Mouse (Mus musculus) G1E (cell line): ENCODE measurements around the gene Tmem223. TPM values are rescaled to one million over a fixed set of nuclear protein-coding genes. Genes with fewer than 3 reads are reported as not detected.

ENCODE experiments used
- ATAC-seq: 2 replicates; pipeline ENCODE4 v1.8.0; 2016; ENCODE audit warnings: mild to moderate bottlenecking; ENCODE audit not compliant: insufficient number of reproducible peaks, poor library complexity, low FRiP score, severe bottlenecking; ENCODE audit errors: extremely low read depth
- DNase-seq: peaks from one replicate; pipeline ENCODE4 v3.0.0; 2012; ENCODE audit warnings: low spot score
- H3K27me3 ChIP-seq: 2 replicates; pipeline ENCODE4 v1.6.1; 2012; ENCODE audit warnings: mild to moderate bottlenecking, low read length, inconsistent platforms; ENCODE audit not compliant: insufficient read depth
- H3K36me3 ChIP-seq: replicated peaks from 2 replicates; pipeline ENCODE3; 2012; ENCODE audit warnings: mild to moderate bottlenecking, inconsistent platforms
- H3K4me1 ChIP-seq: 2 replicates; pipeline ENCODE4 v1.6.1; 2012; ENCODE audit warnings: low read depth, low read length, inconsistent platforms, mixed read lengths; ENCODE audit not compliant: insufficient read depth
- H3K4me3 ChIP-seq: 2 replicates; pipeline ENCODE4 v1.5.1; 2012; ENCODE audit warnings: low read depth, mild to moderate bottlenecking, inconsistent platforms, low read length, moderate library complexity, mixed read lengths
- H3K9me3 ChIP-seq: replicated peaks from 2 replicates; pipeline ENCODE4 v1.6.1; 2012; ENCODE audit warnings: inconsistent platforms
- CTCF ChIP-seq: IDR thresholded peaks from 2 replicates; pipeline ENCODE4 v1.5.1; 2012; ENCODE audit warnings: low read depth, low read length, inconsistent platforms, mixed read lengths
- GATA1 ChIP-seq: IDR thresholded peaks from 2 replicates; pipeline ENCODE4 v1.6.1; 2012; ENCODE audit warnings: borderline replicate concordance, low read length, inconsistent platforms, mixed read lengths
- GATA2 ChIP-seq: IDR thresholded peaks from 2 replicates; pipeline ENCODE4 v1.6.1; 2012; ENCODE audit warnings: low read depth, low read length, inconsistent platforms, borderline replicate concordance
- POLR2AphosphoS5 ChIP-seq: IDR thresholded peaks from 2 replicates; pipeline ENCODE4 v1.6.1; 2012; ENCODE audit warnings: low read depth, low read length, inconsistent platforms; ENCODE audit not compliant: insufficient replicate concordance
- TAL1 ChIP-seq: conservative IDR thresholded peaks from 2 replicates; pipeline ENCODE4 v1.6.1; 2012; ENCODE audit warnings: low read depth, low read length, inconsistent platforms, mixed read lengths
- polyA plus RNA-seq: library from polyadenylated mRNA; stranded (reverse); fragments of >175 nt; gene quantifications from 2 replicates; pipeline ENCODE4 v1.2.3, GENCODE M21; 2012
- total RNA-seq, 2 experiments: library from RNA; stranded (forward) in 1 of 2; stranded (reverse) in 1 of 2; fragments of 200-1000 nt in 1 of 2; fragments of >200 nt in 1 of 2; fragmentation: Nextera tagmentation in 1 of 2; gene quantifications; 2 replicates each; pipeline ENCODE4 v1.2.3; 2014 to 2017

Tmem223 gene
- total and polyA plus RNA-seq, 3 experiments = 3.2 to 16.3 (median 6.1) TPM

DNA sequence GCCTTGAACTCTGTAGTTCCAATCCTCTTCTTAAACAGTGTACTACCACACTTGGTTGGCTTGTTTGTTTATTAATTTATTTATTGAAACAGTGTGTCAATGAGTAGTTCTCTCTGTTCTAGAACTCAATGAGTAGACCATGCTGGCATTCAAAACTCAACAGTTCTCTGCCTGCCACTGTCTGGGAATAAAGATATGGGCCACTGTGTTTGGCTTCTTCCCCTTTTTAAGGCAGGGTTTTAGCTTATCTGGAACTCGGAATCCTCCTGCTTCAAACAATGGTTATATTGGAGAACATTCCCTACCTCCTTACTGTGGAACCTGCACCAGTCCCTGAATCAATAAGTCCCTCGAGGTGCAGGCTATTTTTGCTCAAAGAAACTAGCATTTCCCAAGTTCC lies 11.9 kb upstream of the Tmem223 start:
- H3K4me1 ChIP-seq = peaks cover 43% of the 10 kb centered on the region
- no peaks in the 10 kb centered on the region for H3K9me3 ChIP-seq
- TF ChIP-seq CTCF (no peak), GATA1 (no peak), TAL1 (peak; percentile 63), GATA2 (no peak)
- ATAC-seq (no peak), DNase-seq (peak; percentile 44)
- H3K4me3 ChIP-seq = peak overlapping the region; percentile 78; the same call in 1 of the 2 replicates
- peaks cover 50% of the 10 kb centered on the region for H3K36me3 ChIP-seq
- no peaks in the 10 kb centered on the region for H3K27me3 ChIP-seq

DNA sequence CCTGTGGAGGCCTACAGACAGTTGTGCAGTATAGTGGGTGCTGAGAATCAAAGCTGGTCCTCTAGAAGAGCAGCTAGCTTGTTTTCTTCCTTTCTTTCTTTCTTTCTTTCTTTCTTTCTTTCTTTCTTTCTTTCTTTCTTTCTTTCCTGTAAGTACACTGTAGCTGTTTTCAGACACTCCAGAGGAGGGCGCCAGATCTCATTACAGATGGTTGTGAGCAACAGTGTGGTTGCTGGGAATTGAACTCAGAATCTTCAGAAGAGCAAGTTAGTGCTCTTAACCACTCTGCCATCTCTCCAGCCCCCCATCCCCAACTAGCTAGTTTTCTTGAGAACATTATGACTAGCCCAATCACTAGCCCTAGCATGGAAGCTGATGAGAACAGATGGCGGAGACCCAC lies 10.0 kb upstream of the Tmem223 start:
- no peak for DNase-seq
- no peak for TF ChIP-seq CTCF
- TF ChIP-seq POLR2AphosphoS5 = no peak
- TF ChIP-seq TAL1 = no peak
- no peak for TF ChIP-seq GATA1
- no peak for TF ChIP-seq GATA2
- Histone ChIP-seq H3K4me1 (peaks cover 32% of the 10 kb centered on the region), H3K36me3 (peaks cover 52% of the 10 kb centered on the region), H3K27me3 (no peaks in the 10 kb centered on the region), H3K4me3 (no peak overlapping the region), H3K9me3 (peaks cover 15% of the 10 kb centered on the region)
- no peak for ATAC-seq

DNA sequence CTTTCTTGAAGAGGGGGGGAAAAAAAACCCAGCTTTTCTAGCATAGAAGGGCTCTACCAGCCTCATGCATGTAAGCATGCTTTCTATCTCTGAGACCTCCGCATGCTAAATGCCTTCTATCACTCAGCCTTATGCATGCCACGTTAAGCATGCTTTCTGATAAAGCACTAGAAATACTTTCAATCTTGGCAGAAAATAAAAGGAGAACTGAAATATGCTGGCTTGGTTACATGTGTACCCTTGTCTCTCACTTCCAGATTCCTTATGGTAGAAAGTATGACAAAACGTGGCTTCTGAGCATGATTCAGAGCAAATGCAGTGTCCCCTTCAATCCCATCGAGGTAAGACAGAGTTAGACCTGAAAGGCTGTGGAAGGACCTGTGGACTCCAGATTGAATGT lies 7.5 kb upstream of the Tmem223 start:
- no peaks in the 10 kb centered on the region for H3K27me3 ChIP-seq
- peaks cover 16% of the 10 kb centered on the region for H3K9me3 ChIP-seq
- TF ChIP-seq TAL1 = no peak
- TF ChIP-seq GATA2 = no peak
- TF ChIP-seq GATA1 = no peak
- TF ChIP-seq CTCF = no peak
- TF ChIP-seq POLR2AphosphoS5 = no peak
- H3K36me3 ChIP-seq = peaks cover 77% of the 10 kb centered on the region
- ATAC-seq = no peak
- H3K4me3 ChIP-seq = no peak overlapping the region
- H3K4me1 ChIP-seq = peaks cover 24% of the 10 kb centered on the region
- no peak for DNase-seq

DNA sequence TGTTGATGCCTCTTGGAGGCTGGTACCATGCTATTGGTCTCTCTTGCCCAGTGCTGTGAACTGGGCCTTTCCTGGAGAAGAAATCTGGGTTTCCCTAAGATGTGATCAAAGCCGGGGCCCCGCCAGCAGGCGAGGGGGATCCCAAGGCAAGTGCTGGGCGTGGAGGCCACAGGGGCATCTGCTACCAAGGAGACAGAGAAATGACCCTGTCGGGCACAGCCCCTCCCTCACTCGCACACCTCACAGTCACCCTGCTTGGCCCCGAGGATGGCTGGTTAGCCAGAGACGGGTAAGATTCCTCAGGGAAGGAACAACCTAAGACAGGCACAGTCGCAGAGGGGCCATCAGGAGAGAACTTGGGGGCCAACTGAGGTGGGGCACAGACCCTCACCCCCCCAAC lies 5.2 kb upstream of the Tmem223 start:
- TF ChIP-seq GATA2 (no peak), CTCF (no peak), POLR2AphosphoS5 (no peak), TAL1 (no peak), GATA1 (no peak)
- H3K4me3 ChIP-seq = peak overlapping the region; percentile 27; the same call in 1 of the 2 replicates
- peaks cover 97% of the 10 kb centered on the region for H3K36me3 ChIP-seq
- peaks cover 16% of the 10 kb centered on the region for H3K9me3 ChIP-seq
- H3K27me3 ChIP-seq = no peaks in the 10 kb centered on the region
- ATAC-seq (no peak), DNase-seq (no peak)
- H3K4me1 ChIP-seq = peaks cover 12% of the 10 kb centered on the region

DNA sequence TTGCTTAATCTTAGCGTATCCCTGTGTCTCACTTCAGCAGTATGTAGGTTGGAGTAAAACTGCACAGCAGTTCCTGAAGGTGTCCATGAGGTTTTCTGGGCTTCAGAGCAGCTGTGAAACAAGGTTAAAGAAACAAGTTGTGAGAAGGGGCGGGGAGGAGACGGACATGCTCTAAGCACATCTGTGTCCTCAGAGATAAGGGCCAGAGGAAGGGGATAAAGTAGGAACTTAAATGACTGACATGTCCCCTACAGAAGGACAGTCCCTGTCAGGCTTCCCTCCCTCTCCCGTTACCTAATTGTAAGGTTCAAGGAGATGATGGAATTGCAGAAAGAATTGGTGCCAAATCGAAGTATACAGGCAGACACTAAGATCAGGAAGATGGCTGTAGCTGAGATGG lies 2.2 kb downstream of the Tmem223 start:
- H3K4me1 ChIP-seq = peaks cover 51% of the 10 kb centered on the region
- TF ChIP-seq POLR2AphosphoS5 = no peak
- peak; percentile 66; the same call in 1 of the 2 replicates for TF ChIP-seq TAL1
- H3K9me3 ChIP-seq = no peaks in the 10 kb centered on the region
- no peaks in the 10 kb centered on the region for H3K27me3 ChIP-seq
- peak overlapping the region; percentile 85; the same call in 1 of the 2 replicates for H3K4me3 ChIP-seq
- DNase-seq = peak; percentile 43
- H3K36me3 ChIP-seq = peaks cover 70% of the 10 kb centered on the region
- ATAC-seq = peak; percentile 48; the same call in 1 of the 2 replicates

DNA sequence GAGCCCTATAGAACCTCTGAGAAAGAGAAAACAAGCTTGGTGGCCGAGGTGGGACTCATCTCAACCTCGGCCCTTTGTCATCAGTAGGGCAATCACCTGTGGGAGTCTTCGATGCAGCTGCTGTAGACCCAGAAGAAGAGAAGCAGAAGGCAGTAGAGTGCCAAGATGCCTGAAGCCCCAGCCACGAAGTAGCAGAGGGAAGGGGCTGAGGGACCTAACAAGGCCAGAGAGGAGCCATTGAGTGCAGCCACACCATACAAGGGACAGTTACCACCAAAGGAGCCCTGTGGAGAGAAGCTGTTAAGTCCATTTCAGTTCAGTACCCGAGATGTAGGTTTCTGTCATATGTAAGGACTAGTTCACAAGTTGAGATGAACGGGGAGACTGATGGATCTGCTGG lies 2.6 kb downstream of the Tmem223 start:
- ATAC-seq (no peak), DNase-seq (no peak)
- no peak for TF ChIP-seq CTCF
- TF ChIP-seq GATA2 = no peak
- no peak for TF ChIP-seq POLR2AphosphoS5
- no peak for TF ChIP-seq GATA1
- TF ChIP-seq TAL1 = no peak
- Histone ChIP-seq H3K27me3 (no peaks in the 10 kb centered on the region), H3K4me1 (peaks cover 51% of the 10 kb centered on the region), H3K9me3 (no peaks in the 10 kb centered on the region), H3K36me3 (peaks cover 70% of the 10 kb centered on the region), H3K4me3 (peak overlapping the region; percentile 85)
